9 mouse cellular contexts compared by ENCODE assay signal in the genomic region with DNA sequence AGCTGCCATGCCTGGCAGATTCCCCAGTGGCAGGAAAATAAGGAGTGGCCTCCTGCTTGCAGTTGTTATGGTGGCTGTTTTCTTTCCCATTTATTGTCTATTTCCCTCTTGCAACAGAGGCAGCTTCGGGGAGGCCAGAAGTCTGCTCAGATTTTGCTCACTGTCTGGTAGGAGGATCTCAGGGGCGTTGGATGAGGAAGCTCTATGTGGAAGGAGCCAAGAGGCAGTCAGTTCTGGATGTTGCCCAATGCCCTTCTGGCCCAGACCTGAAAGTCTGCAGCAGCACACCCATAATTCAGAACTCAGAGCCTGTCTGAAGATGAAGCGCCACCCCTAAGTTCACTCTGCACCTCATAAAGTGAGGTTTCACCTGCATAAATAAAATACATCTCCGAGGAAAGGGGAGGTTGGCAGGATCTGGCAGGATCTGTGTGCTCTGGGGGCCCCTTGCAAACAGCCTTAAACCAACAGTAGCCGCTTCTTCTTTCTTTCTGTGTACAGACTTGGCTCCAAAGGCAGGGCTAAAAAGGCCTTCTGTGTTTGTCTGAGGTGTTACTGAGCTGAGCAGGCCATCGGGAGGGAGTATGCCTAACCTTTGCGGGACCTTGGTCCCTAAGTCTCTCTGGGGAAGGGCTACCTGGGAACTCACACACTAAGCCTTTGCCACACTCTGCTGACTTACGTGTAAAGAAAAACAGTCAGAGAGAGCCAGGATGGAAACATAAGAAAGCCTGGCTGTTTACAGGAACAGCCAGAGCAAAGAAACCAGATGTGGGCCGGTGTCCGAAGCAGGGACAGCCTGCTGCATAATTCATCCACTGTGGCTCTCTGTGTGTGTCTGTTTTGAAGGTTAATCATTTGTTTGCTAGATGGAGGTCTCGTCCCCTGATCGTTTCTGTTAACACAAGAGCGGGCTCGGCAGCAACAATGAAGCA.
DNase-seq lines count a peak whose midpoint lies in the region; ATAC-seq and TF ChIP-seq lines count a peak whose summit lies in the region.
"Had no signal": no experiment of that assay in that cellular context is flagged by ENCODE, and none has a peak within 500 bp of the region (broad histone marks: within the 10 kb centered on the region; RNA-seq: fewer than 3 reads in every experiment).

No protein-coding gene starts in this region.

- no peaks in the 10 kb centered on the region for H3K36me3 ChIP-seq in hindbrain, embryonic 14.5 days (replicated peaks; ENCODE audit: control insufficient read depth, insufficient read depth)

- no peaks in the 10 kb centered on the region for H3K9me3 ChIP-seq in hindbrain, embryonic 14.5 days (ENCODE audit: control insufficient read depth, low read length)
- H3K9me3 ChIP-seq: megakaryocyte, embryonic 14.5 days had no signal

- ATAC-seq in hindbrain, embryonic 14.5 days (ENCODE audit: low FRiP score): no peak
- no peak for ATAC-seq in monocyte, adult 5-6 weeks (replicated peaks; ENCODE audit: insufficient number of reproducible peaks, low FRiP score, low TSS enrichment, poor library complexity, severe bottlenecking)

- H3K27ac ChIP-seq in left cerebral cortex, adult 2 months: peak overlapping the region; percentile 51; the same call in 1 of the 2 replicates
- H3K27ac ChIP-seq in hindbrain, embryonic 14.5 days: peak overlapping the region; percentile 21; the same call in 1 of the 2 replicates

- H3K4me3 ChIP-seq in left cerebral cortex, adult 2 months: no peak overlapping the region
- H3K4me3 ChIP-seq in hindbrain, embryonic 14.5 days (replicated peaks; ENCODE audit: low read length): no peak overlapping the region
- H3K4me3 ChIP-seq: megakaryocyte, embryonic 14.5 days had no signal

- H3K27me3 ChIP-seq in hindbrain, embryonic 14.5 days (ENCODE audit: control insufficient read depth, insufficient read depth, low read length): no peaks in the 10 kb centered on the region
- H3K27me3 ChIP-seq: megakaryocyte, embryonic 14.5 days had no signal

- no peak overlapping the region for H3K4me2 ChIP-seq in hindbrain, embryonic 14.5 days (replicated peaks)

- WGBS in hindbrain, embryonic 14.5 days: 58% methylated on average over 14 of the region's 14 CpGs

- peak in 1 of 2 experiments; percentile 20 for DNase-seq in left cerebral cortex, adult 2 months (ENCODE audit: extremely low spot score in 1 of 2, low spot score in 2 of 2)
- DNase-seq in left cerebral cortex, adult 11 months (ENCODE audit: low spot score): no peak
- DNase-seq in cerebellum, postnatal 36 days: peak; percentile 20 to 24
- peak; percentile 32 for DNase-seq in hindbrain, embryonic 14.5 days (ENCODE audit: low spot score)
- peak; percentile 31 for DNase-seq in lung, postnatal 10 days
- no peak for DNase-seq in heart, postnatal 10 days
- no peak for DNase-seq in adrenal gland, adult 8-10 months

- no peak for TF ChIP-seq CTCF in left cerebral cortex, adult 2 months (IDR thresholded peaks at IDR 0.05)

- H3K9ac ChIP-seq in hindbrain, embryonic 14.5 days: peak overlapping the region; percentile 14; the same call in 1 of the 2 replicates

- H3K4me1 ChIP-seq in hindbrain, embryonic 14.5 days (replicated peaks; ENCODE audit: control insufficient read depth, insufficient read depth, low read length): peaks cover 10% of the 10 kb centered on the region; the same call in 1 of the 2 replicates
- H3K4me1 ChIP-seq: megakaryocyte, embryonic 14.5 days had no signal

- intact Hi-C loops in left cerebral cortex, adult 2 months (cut with DNase I): no loop called here
- intact Hi-C loops in heart, postnatal 10 days (cut with DNase I): no loop called here

Comparison
In these comparisons a context has a peak if more than half of its experiments do, and no peak if none do; other contexts are left out.
1. DNase-seq: peak in cerebellum, postnatal 36 days (2 of 2), hindbrain, embryonic 14.5 days (single experiment) and lung, postnatal 10 days (single experiment); none in left cerebral cortex, adult 11 months (single experiment), heart, postnatal 10 days (0 of 2) and adrenal gland, adult 8-10 months (single experiment).